Mouse (Mus musculus): ENCODE measurements around the gene Olfr648.

- TF ChIP-seq ZC3H11A (IDR thresholded peaks at IDR 0.05; ENCODE audit: low read depth, low read length) = no peak
- TF ChIP-seq CTCF (conservative IDR thresholded peaks at IDR 0.05 in 1 of 2, IDR thresholded peaks at IDR 0.05 in 1 of 2; ENCODE audit: low read depth in 2 of 2, low read length in 2 of 2) = no peak
- TF ChIP-seq MAX (IDR thresholded peaks at IDR 0.05; ENCODE audit: low read length) = no peak
- no peak for TF ChIP-seq CHD1 (IDR thresholded peaks at IDR 0.05; ENCODE audit: low read depth, low read length)
- no peak for TF ChIP-seq BHLHE40 (IDR thresholded peaks at IDR 0.05; ENCODE audit: low read depth, low read length)
- no peak for TF ChIP-seq SIN3A (IDR thresholded peaks at IDR 0.05; ENCODE audit: low read length)
- TF ChIP-seq RCOR1 (conservative IDR thresholded peaks at IDR 0.05; ENCODE audit: low read depth, low read length) = no peak
- no peak for TF ChIP-seq JUND (conservative IDR thresholded peaks at IDR 0.05; ENCODE audit: low read depth, low read length)
- no peak for TF ChIP-seq ZKSCAN1 (IDR thresholded peaks at IDR 0.05; ENCODE audit: borderline replicate concordance, low read depth, low read length)
- no peak for TF ChIP-seq HCFC1 (IDR thresholded peaks at IDR 0.05; ENCODE audit: low read depth, low read length)
- no peak for TF ChIP-seq USF2 (conservative IDR thresholded peaks at IDR 0.05; ENCODE audit: low read depth, low read length)
Measured at GRCm38 (mm10) chr7:104169634-104170204, 13.5 kb downstream of the Olfr648 start.

Data from CH12.LX (cell line).